Mouse (Mus musculus): Measurements from ENCODE around the gene Lefty2.

DNA sequence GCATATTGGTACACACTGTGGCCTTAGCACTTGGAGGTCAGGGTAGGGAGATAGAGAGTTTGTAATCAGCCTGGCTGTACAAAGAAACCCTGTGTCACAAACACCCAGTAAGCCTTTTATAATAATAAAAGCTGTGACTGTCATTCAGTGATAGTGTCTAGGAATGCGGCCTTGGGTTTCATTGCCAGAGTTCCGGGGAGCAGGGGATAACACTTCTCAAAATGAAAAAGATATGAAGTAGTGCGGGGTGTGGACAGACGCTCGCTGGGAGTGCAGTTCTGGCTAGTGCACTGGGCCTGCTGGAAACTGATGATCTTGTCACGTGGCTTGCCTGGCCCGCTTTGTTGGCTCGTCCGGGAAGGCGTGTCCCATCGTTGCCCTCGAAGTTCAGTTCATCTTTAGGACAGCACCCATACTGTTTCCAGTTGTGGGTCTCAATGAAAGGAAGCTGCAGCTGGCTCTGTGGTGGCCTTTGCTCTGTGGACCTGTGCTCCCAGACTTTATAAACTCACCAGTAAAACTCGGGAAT, 22.7 kb upstream of the Lefty2 start:
- TF ChIP-seq CTCF (IDR thresholded peaks at IDR 0.05; ENCODE audit: control insufficient read depth, insufficient read depth, low read length) = no peak
- no peak for TF ChIP-seq POLR2A (IDR thresholded peaks at IDR 0.05; ENCODE audit: borderline replicate concordance, control insufficient read depth, low read depth, low read length)
